Mouse (Mus musculus): ENCODE data around the gene Nek6. TPM values are rescaled to one million over a fixed set of nuclear protein-coding genes. Genes with fewer than 3 reads are reported as not detected.

Gene Nek6
- polyA plus RNA-seq, 1 experiment from 2014 or later, result 67.5 TPM

GRCm38 (mm10) chr2:38643625-38644427, 132.4 kb downstream of the Nek6 start, which contains the start of gene Psmb7:
Gene Psmb7 (minus strand): TSS chr2:38644087.
- peak; percentile 82 for ATAC-seq (ENCODE audit: low FRiP score, low read depth)
- Histone ChIP-seq H3K9me3 (no peaks in the 10 kb centered on the region), H3K27ac (replicated peaks) (peak within 1 kb of the TSS; percentile 82), H3K27me3 (no peaks in the 10 kb centered on the region), H3K36me3 (peaks cover 30% of the 10 kb centered on the region), H3K4me2 (peak within 1 kb of the TSS; percentile 96), H3K4me1 (replicated peaks) (peaks cover 31% of the 10 kb centered on the region), H3K9ac (peak within 1 kb of the TSS; percentile 77), H3K4me3 (peak within 1 kb of the TSS; percentile 96)
- 2% methylated on average over 52 of the region's 52 CpGs for WGBS

Small RNA genes lying within 50 kb of the gene (microRNA-seq; reads per million reads assigned to microRNA genes)
- not detected for gene Gm27634

Other genes starting within 250 kb of the Nek6 start
- 23.0 and 24.5 TPM in 2 replicates for gene Dennd1a, start 224.3 kb upstream of the Nek6 start, polyA plus RNA-seq (2015; fragmentation: Nextera tagmentation; extraction: Ambion mirVana)
- 12.3 and 63.3 TPM in 2 replicates for gene Lhx2, start 172.4 kb upstream of the Nek6 start, polyA plus RNA-seq (2015; fragmentation: Nextera tagmentation; extraction: Ambion mirVana)
- gene Psmb7, start 132.4 kb downstream of the Nek6 start, polyA plus RNA-seq (2015; fragmentation: Nextera tagmentation; extraction: Ambion mirVana), result 269 and 274 TPM in 2 replicates
- 0.05 TPM in 1 of 2 replicates, not detected in the other for gene Nr5a1, start 202.9 kb downstream of the Nek6 start, polyA plus RNA-seq (2015; fragmentation: Nextera tagmentation; extraction: Ambion mirVana)

Measured in hindbrain, embryonic 15.5 days (tissue).